Mouse (Mus musculus) lung, embryonic 14.5 days (tissue): ENCODE measurements around the gene Ube2e2. TPM values are rescaled to one million over a fixed set of nuclear protein-coding genes. Genes with fewer than 3 reads are reported as not detected.
"Not testable (repeated sequence)": the region's sequence is repeated elsewhere in the genome, so short reads cannot be mapped to it uniquely, and the experiment has no call there.

Experiments
- ATAC-seq: fragments of 200-750 bp; cut with Nextera tagmentation; 2 replicates; pipeline ENCODE4 v1.8.0; 2017; ENCODE audit warnings: mild to moderate bottlenecking, moderate TSS enrichment, moderate library complexity; ENCODE audit not compliant: insufficient read depth
- DNase-seq: peaks from one replicate; pipeline ENCODE4 v3.0.0-alpha.2; 2015
- H3K27ac ChIP-seq: fragments of 300-500 bp; sonication (generic); 2 replicates; pipeline ENCODE4 v1.5.1; 2014; ENCODE audit warnings: low read depth, mild to moderate bottlenecking, moderate library complexity
- H3K27me3 ChIP-seq: fragments of 300-500 bp; sonication (generic); 2 replicates; pipeline ENCODE4 v1.6.1; 2014; ENCODE audit warnings: low read length, control low read depth; ENCODE audit not compliant: insufficient read depth
- H3K36me3 ChIP-seq: fragments of 300-500 bp; sonication (generic); 2 replicates; pipeline ENCODE4 v1.6.1; 2014; ENCODE audit warnings: control low read depth; ENCODE audit not compliant: insufficient read depth
- H3K4me1 ChIP-seq: fragments of 300-500 bp; sonication (generic); 2 replicates; pipeline ENCODE4 v1.6.1; 2014; ENCODE audit warnings: antibody characterized with exemption, control low read depth; ENCODE audit not compliant: insufficient read depth
- H3K4me2 ChIP-seq: fragments of 300-500 bp; sonication (generic); 2 replicates; pipeline ENCODE4 v1.6.1; 2014; ENCODE audit warnings: mild to moderate bottlenecking
- H3K4me3 ChIP-seq: fragments of 300-500 bp; sonication (generic); 2 replicates; pipeline ENCODE4 v1.5.1; 2014; ENCODE audit warnings: low read depth, low read length
- H3K9ac ChIP-seq: fragments of 300-500 bp; sonication (generic); 2 replicates; pipeline ENCODE4 v1.6.1; 2014
- H3K9me3 ChIP-seq: fragments of 300-500 bp; sonication (generic); 2 replicates; pipeline ENCODE4 v1.6.1; 2016; ENCODE audit warnings: low read depth, low read length, control low read depth
- CTCF ChIP-seq: IDR thresholded peaks from 2 replicates; pipeline ENCODE4 v1.5.1; 2016; ENCODE audit warnings: antibody characterized with exemption, low read depth
- WGBS: fragments of 180-500 bp; shearing (Covaris S2); extraction: QIAGEN DNeasy Blood & Tissue Kit; methylation state at CpG from one replicate; pipeline ENCODE4 v1.1.7; 2014; 5-methylcytosine and 5-hydroxymethylcytosine counted together
- polyA plus RNA-seq: library from polyadenylated mRNA; unstranded; fragments of >200 nt; fragmentation: Nextera tagmentation; extraction: Ambion mirVana; gene quantifications from 2 replicates; pipeline ENCODE4 v1.2.1, GENCODE M21; 2014

The Ube2e2 gene
- polyA plus RNA-seq, 1 experiment from 2014 or later: 75.0 TPM

GRCm38 (mm10) chr14:18670712-18671111, 223.4 kb downstream of the Ube2e2 start:
- H3K27me3 ChIP-seq: no peaks in the 10 kb centered on the region
- no peak overlapping the region for H3K27ac ChIP-seq
- no peak for ATAC-seq
- no peak overlapping the region for H3K4me3 ChIP-seq
- no peaks in the 10 kb centered on the region for H3K4me1 ChIP-seq
- no peak for DNase-seq
- no peak overlapping the region for H3K9ac ChIP-seq
- WGBS: 70% methylated on average over 8 of the region's 8 CpGs
- H3K9me3 ChIP-seq: no peaks in the 10 kb centered on the region
- no peak for TF ChIP-seq CTCF
- H3K36me3 ChIP-seq: no peaks in the 10 kb centered on the region
- no peak overlapping the region for H3K4me2 ChIP-seq

GRCm38 (mm10) chr14:18669301-18669935, 224.6 kb downstream of the Ube2e2 start:
- Histone ChIP-seq H3K4me2 (no peak overlapping the region), H3K4me3 (no peak overlapping the region), H3K9ac (no peak overlapping the region), H3K27ac (no peak overlapping the region), H3K4me1 (no peaks in the 10 kb centered on the region), H3K27me3 (no peaks in the 10 kb centered on the region), H3K9me3 (no peaks in the 10 kb centered on the region), H3K36me3 (no peaks in the 10 kb centered on the region)
- WGBS: 75% methylated on average over 2 of the region's 2 CpGs
- DNase-seq (no peak), ATAC-seq (no peak)
- no peak for TF ChIP-seq CTCF

GRCm38 (mm10) chr14:18668309-18668708, 225.8 kb downstream of the Ube2e2 start:
- not testable (repeated sequence) for H3K27ac ChIP-seq, H3K9ac ChIP-seq, H3K36me3 ChIP-seq, H3K4me1 ChIP-seq, H3K27me3 ChIP-seq, ATAC-seq, H3K4me2 ChIP-seq, H3K4me3 ChIP-seq, DNase-seq, H3K9me3 ChIP-seq
- 88% methylated on average over 4 of the region's 4 CpGs for WGBS

GRCm38 (mm10) chr14:18667755-18668154, 226.3 kb downstream of the Ube2e2 start:
- Histone ChIP-seq H3K36me3 (no peaks in the 10 kb centered on the region), H3K9me3 (no peaks in the 10 kb centered on the region), H3K4me3 (no peak overlapping the region), H3K4me1 (no peaks in the 10 kb centered on the region), H3K4me2 (no peak overlapping the region), H3K9ac (no peak overlapping the region), H3K27me3 (no peaks in the 10 kb centered on the region), H3K27ac (no peak overlapping the region)
- no peak for DNase-seq
- no peak for ATAC-seq
- no peak for TF ChIP-seq CTCF
- 92% methylated on average over 2 of the region's 2 CpGs for WGBS

GRCm38 (mm10) chr14:18666251-18666650, 227.8 kb downstream of the Ube2e2 start:
- no peaks in the 10 kb centered on the region for H3K27me3 ChIP-seq
- DNase-seq: no peak
- WGBS: 68% methylated on average over 1 of the region's 1 CpGs

GRCm38 (mm10) chr14:18665267-18666024, 228.6 kb downstream of the Ube2e2 start:
- WGBS: 79% methylated on average over 1 of the region's 1 CpGs
- no peak for DNase-seq
- Histone ChIP-seq H3K27me3 (no peaks in the 10 kb centered on the region), H3K36me3 (no peaks in the 10 kb centered on the region), H3K27ac (no peak overlapping the region), H3K9ac (no peak overlapping the region), H3K9me3 (peaks cover 5% of the 10 kb centered on the region; the same call in 1 of the 2 replicates), H3K4me2 (no peak overlapping the region), H3K4me3 (no peak overlapping the region), H3K4me1 (no peaks in the 10 kb centered on the region)
- no peak for TF ChIP-seq CTCF
- no peak for ATAC-seq

More at GRCm38 (mm10) chr14:18666251-18666650, 227.8 kb downstream of the Ube2e2 start:
- Histone ChIP-seq H3K27ac (no peak overlapping the region), H3K4me3 (no peak overlapping the region), H3K9me3 (peaks cover 5% of the 10 kb centered on the region; the same call in 1 of the 2 replicates), H3K4me2 (no peak overlapping the region), H3K36me3 (no peaks in the 10 kb centered on the region), H3K9ac (no peak overlapping the region), H3K4me1 (no peaks in the 10 kb centered on the region)
- ATAC-seq: no peak
- TF ChIP-seq CTCF: no peak

- no peaks in the 10 kb centered on the region for H3K27me3 ChIP-seq
- DNase-seq (no peak), ATAC-seq (no peak)
- H3K4me3 ChIP-seq: no peak overlapping the region
- no peak for TF ChIP-seq CTCF
- no peaks in the 10 kb centered on the region for H3K36me3 ChIP-seq
- peaks cover 5% of the 10 kb centered on the region; the same call in 1 of the 2 replicates for H3K9me3 ChIP-seq
- H3K9ac ChIP-seq: no peak overlapping the region
- no peak overlapping the region for H3K4me2 ChIP-seq
- H3K4me1 ChIP-seq: no peaks in the 10 kb centered on the region
- 85% methylated on average over 2 of the region's 2 CpGs for WGBS
- H3K27ac ChIP-seq: no peak overlapping the region
Measured at GRCm38 (mm10) chr14:18663666-18664065, 230.4 kb downstream of the Ube2e2 start.
